Mouse (Mus musculus) NIH3T3 (cell line): ENCODE measurements around the gene Isg15.
A peak's percentile ranks its signal among the peaks of the same experiment; 100 is the strongest.

Experiments used
- DNase-seq: peaks from one replicate; pipeline ENCODE4 v3.0.0-alpha.2; 2012; ENCODE audit warnings: low read depth

Gene Isg15

GRCm38 (mm10) chr4:156200623-156201475, at the start of gene Isg15:
Gene Isg15 (minus strand): TSS chr4:156200818.
- DNase-seq, result peak; percentile 69

- DNase-seq, result no peak
Observed at GRCm38 (mm10) chr4:156249567-156249966, 48.9 kb upstream of the Isg15 start.

GRCm38 (mm10) chr4:156236651-156237447, 36.2 kb upstream of the Isg15 start:
- DNase-seq, result peak; percentile 40

- peak; percentile 92 for DNase-seq
Observed at GRCm38 (mm10) chr4:156235808-156236533, 35.4 kb upstream of the Isg15 start, which contains the start of gene Noc2l. Gene Noc2l (plus strand): TSS chr4:156236010.

GRCm38 (mm10) chr4:156235360-156235770, 34.7 kb upstream of the Isg15 start:
- DNase-seq, result peak; percentile 70

GRCm38 (mm10) chr4:156234701-156235213, 34.1 kb upstream of the Isg15 start, which contains the start of gene Plekhn1:
Gene Plekhn1 (minus strand): TSS chr4:156234857.
- peak; percentile 74 for DNase-seq

GRCm38 (mm10) chr4:156234021-156234501, 33.4 kb upstream of the Isg15 start:
- DNase-seq, result peak; percentile 18

GRCm38 (mm10) chr4:156228393-156229024, 27.9 kb upstream of the Isg15 start:
- peak; percentile 77 for DNase-seq

GRCm38 (mm10) chr4:156227752-156228392, 27.3 kb upstream of the Isg15 start:
- peak; percentile 70 for DNase-seq

- DNase-seq, result no peak
Observed at GRCm38 (mm10) chr4:156224276-156224675, 23.7 kb upstream of the Isg15 start.

- no peak for DNase-seq
Observed at GRCm38 (mm10) chr4:156219936-156220335, 19.3 kb upstream of the Isg15 start.

- DNase-seq, result no peak
Observed at GRCm38 (mm10) chr4:156217838-156218237, 17.2 kb upstream of the Isg15 start.

GRCm38 (mm10) chr4:156217022-156217669, 16.5 kb upstream of the Isg15 start:
- DNase-seq, result no peak

- DNase-seq, result no peak
Observed at GRCm38 (mm10) chr4:156216196-156216595, 15.6 kb upstream of the Isg15 start.

GRCm38 (mm10) chr4:156215649-156216048, 15.0 kb upstream of the Isg15 start, which contains the start of gene Perm1:
Gene Perm1 (plus strand): TSS chr4:156215868.
- DNase-seq, result peak; percentile 60

GRCm38 (mm10) chr4:156213134-156213533, 12.5 kb upstream of the Isg15 start:
- DNase-seq, result no peak

GRCm38 (mm10) chr4:156209963-156210635, 9.5 kb upstream of the Isg15 start:
- DNase-seq, result no peak

GRCm38 (mm10) chr4:156208872-156209271, 8.3 kb upstream of the Isg15 start:
- DNase-seq, result no peak

GRCm38 (mm10) chr4:156203413-156204131, 3.0 kb upstream of the Isg15 start:
- no peak for DNase-seq
